Mouse (Mus musculus): ENCODE results near the gene Mafk. TPM values are rescaled to one million over a fixed set of nuclear protein-coding genes. Genes with fewer than 3 reads are reported as not detected.
"Not testable (repeated sequence)": the region's sequence is repeated elsewhere in the genome, so short reads cannot be mapped to it uniquely, and the experiment has no call there.

Gene Mafk
- 10 to 100 TPM; 13.6 to 17.2 TPM for polyA plus RNA-seq (2017; shearing (Covaris generic))

DNA sequence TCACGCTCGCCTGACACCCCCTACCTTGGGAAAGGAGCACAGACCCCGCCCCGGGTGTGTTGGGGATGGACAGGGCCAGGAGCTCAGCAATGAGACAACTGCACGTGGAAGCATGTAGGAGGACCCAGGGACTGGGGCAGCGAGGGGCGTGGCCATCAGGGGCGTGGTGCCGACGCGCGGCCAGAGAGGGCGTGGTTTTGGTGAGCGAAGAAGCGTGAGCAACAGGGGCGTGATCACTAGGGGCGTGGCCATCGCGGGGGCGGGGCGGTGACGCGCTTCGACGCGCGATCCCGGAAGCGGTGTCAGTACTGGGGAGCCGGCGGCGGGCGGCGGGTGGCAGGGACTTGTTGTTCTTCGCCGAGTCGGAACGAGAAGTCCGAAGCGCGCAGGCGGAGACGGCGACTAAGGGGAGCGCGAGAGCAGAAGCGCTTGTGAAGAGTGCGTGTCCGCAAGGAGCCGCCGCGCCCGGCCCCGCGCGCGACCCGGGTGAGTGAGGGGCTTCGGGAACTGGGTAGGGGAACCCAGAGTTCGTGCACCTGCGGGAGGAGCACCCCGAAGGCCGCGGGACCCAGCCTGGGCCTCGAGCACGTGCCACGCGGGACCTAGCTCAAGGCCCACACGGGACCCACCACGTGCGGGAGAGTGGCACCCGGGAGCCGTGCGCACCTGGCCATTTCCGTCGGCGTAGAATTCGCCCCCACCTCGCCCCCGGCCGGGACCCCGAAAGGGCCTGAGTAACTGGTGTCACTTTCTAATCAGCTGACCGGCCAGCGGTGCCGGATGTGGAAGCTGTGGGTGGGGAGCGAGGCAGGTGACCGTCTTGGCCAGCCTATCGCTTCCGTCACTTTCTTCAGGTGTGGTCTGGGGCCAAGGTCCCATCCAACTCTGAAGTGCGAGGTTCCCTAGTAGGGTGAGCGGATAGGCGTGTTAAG lies at the start of gene Mafk:
Gene Mafk, plus strand, starts transcription at position 287 of the 932 bp plus-strand sequence.
- peak; percentile 85 for ATAC-seq

DNA sequence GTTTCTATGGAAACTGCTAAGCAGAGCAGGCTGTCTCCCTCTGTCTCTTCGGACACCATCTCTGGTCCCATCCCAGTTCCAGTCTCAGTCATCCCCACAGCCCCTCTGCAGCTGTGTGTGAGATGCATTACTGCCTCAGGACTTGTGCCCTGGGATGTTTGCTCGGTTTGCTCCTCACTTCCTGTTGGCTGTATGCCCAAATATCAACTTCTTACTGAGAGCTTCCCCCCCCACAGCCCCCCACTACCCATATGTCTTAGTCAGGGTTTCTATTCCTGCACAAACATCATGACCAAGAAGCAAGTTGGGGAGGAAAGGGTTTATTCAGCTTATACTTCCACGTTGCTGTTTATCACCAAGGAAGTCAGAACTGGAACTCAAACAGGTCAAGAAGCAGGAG lies 48.7 kb upstream of the Mafk start:
- not testable (repeated sequence) for ATAC-seq

DNA sequence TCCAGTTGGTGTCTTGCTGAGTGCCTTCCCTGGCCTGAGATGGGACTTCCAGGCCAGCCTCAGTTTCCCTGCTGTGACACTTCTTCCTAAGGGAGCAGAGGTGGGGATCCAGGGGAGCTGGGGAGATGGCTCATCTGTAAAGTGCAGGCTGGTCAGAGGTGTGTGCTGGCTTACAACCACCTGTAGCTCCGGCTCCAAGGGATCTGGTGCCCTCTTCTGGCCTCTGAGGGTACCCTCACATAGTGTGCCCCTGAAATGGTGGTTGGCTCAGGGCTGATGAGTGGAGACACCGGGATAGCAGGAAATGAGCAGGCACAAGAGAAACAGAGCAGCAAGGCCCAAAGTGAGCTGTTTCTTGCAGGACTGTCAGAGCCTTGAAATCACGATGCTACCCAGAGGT lies 45.5 kb upstream of the Mafk start:
- ATAC-seq: peak; percentile 61

DNA sequence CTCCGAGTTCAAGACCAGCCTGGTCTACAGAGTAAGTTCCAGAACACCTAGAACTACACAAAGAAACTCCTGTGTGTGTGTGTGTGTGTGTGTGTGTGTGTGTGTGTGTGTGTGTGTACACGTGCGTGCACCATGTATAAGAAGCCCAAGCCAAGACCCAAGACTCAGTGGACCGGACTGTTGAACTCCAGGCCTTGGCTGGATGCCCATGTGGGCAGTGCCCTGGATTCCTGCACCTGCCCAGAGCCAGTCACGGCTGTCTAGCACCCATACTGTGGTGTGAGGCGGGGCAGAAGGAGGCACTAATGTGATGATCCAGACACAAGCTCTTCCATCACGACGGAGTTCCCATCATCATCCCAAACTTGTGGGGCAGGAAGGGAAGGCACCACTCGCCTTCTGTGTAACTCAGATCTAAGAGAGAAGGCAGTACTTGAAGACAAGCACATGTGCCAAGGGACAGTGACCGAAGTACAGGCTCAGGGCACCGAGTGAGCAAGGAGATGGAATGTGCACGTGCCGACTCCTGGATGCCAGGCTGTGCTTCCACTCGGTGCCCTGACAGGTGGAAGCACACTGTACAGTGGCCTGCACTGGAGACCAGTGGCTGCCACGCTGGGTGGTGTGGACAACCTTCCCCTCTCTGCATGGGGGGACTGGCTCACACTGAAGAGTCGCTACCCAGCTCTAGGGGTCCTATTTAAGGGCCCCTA lies 41.7 kb upstream of the Mafk start:
- no peak for ATAC-seq

DNA sequence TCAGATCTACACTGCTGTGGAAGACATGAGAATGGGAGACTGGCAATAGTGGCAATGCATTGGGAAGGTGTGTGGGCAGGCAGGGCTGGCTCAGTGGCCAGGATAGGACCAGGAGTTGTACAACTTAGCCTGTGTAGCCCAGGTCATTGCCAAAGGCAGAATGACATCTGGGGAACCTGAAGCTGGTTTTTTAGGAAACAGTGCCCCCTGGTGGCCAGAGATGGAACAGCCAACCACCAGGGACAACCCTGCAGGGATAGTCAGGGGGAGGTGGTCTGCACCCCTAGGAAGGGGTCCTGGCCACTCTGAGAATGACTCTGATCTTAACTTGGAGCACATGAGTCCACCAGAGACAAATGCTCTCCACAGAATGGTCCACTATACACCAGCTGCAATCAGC lies 40.8 kb upstream of the Mafk start:
- ATAC-seq: no peak

DNA sequence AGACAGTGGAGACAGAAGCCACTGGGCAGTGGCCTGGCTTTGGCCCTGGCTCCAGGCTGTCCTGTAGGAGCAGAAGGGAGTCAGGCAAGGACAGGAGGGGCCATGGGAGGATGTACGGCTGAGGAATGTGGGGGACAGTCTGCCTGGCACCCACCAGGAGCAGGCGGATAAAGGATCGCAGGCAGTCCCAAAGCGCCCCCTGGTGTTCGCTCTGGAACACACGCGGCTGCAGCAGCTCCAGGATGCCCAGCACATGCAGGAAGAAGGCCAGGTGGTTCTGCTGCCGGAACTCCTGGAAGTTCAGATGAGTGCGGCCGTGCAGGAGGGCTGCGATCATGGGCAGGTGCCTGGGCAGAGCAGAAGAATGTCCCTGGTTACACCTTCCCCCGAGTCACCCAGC lies 36.6 kb upstream of the Mafk start:
- no peak for ATAC-seq

DNA sequence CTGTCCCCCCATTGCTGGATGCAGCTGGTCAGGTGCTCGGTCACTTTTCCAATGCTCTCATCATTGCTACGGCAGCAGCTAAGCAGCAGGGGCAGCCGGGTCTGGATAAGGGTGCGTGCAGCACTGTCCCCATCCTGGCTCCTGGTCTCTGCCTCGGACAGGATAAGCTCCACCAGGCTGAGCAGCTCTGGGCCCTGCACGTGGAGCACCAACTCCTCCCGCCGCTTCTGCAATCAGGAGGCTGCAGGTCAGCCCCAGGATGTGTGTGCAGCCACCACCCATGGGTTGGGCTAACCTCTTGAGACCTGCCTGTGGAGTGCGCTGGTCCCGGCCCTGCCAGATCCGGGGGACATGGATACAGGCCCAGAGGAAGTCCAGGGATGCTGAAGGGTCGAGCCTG lies 35.2 kb upstream of the Mafk start:
- ATAC-seq: no peak

DNA sequence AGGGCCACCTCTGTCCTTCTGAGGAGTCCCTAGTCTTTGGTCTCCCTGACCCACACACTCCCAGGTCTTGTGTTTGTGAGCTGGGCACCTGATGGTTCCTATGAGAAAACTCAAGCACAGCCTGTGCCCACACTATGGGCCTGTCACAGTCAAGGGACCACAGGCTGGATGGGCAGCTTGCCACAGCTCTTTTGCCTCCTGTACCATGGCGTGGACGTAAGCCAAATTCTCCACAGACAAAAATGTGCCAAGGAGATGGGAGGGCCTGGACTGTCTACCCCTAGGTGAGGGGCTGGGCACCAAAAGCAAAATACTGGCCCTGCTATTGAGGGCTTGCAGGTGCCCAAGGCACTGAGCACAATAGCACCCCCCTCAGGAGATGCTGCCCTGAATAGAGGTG lies 34.7 kb upstream of the Mafk start:
- no peak for ATAC-seq

DNA sequence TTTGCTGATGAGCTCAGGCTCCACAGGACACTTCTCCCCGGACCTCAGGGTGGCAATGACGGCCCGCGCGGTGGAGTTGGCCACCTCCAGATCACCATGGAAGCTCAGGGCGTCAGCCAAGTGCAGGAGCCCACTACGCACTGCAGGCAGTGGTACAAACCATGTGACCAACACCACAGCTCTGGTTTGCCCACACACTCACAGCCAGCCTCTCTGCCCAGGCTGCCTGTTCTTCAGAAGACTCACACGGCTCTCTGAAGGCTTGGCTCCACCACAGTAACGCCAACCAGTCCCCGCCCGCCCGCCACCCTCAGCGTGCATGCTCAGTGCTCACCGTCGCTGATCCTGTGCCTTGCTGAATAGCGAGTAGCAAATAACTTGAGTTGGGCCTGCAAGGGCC lies 33.2 kb upstream of the Mafk start:
- no peak for ATAC-seq

DNA sequence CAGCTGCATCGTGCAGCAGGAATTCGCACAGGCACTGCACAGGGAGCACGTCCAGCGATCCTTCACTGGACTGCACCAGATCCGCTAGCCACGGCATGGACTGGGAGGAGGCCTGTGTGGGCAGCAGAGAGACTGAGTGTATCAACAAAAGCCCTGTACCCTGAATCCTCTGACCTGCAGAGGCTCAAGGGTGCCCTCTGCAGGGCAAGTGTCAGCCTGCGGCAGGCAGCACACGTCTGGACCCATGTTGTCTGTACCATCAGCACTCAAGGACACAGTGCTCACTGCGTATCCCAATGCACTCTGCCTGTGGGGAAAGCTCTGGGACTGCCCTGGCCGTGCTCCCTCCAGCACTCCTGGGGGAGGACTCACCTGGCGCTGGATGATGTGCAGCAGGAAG lies 27.0 kb upstream of the Mafk start:
- ATAC-seq: no peak

DNA sequence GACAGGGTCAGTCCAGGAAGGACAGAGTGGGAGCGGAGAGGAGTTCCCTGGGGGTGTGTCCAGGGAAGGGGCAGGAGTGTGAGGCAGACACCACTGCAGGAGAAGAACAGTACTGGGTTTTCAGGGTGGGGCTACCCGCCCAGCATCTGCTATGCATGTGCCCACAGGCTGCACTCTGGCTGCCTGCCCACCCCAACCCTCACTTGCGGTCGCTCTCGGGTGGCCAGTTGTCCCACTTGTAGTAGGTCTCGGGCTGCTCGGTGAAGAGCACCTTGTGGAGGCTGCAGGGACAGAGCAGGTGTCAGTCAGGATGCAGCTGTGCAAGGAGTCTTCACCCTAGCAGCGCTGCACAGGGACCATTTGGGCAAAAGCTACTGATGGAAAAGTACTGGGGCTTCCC lies 23.1 kb upstream of the Mafk start:
- no peak for ATAC-seq

DNA sequence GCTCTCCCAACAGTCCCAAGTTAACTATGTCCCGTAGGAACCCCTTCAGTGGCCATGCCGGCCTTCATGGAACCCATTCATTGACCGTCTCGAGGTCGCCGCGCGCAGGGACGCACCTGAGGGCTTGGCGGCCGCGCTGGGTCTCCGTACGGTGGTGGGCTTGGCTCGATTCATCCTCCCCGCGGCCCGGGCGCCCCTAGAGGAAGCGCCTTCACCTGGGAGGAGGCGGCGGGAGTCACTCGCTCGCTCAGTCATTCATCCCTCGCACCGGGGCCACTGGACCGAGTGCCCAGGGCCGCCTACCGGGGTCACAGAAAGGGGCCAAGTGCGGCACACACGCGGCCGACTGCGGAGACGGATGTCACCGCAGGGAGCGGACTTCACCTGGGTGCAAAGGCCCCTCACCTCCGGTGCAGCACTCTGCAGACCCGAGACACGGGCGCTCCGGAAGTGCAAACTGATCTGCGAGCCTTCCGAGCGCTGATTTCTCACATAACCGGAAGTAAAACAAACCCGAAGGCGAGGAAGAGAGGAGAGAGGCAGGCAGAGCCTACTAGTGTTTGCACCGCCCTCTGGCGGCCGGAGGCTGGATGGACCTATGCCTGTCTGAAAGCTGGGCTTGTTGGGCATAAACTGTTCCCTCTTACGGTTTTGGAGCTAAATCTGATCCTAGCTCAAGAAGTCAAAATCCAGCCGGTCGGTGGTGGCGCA lies 15.9 kb upstream of the Mafk start, which contains the start of gene Ints1:
Gene Ints1, minus strand, starts transcription at position 459 of the 711 bp plus-strand sequence.
- peak; percentile 100 for ATAC-seq

DNA sequence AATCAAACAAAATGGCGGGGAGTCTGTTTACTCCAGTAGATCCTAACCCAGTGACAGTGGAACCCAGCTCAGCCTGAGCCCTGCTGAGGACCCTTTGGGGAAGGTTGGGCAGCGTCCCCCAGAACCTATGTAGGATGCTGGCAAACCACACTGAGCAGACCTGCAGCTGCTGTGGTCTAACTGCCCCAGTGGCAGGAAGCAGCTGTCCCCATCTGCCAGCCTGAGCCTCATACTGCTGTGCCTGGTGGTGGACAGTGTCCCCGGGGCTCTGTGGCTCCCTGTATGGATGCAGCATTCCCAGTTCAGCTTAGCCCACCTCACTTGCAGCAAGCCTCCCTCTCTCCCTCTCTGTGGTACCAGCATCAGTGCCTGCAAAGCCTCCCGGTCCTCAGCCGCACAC lies 14.3 kb upstream of the Mafk start:
- ATAC-seq: no peak

DNA sequence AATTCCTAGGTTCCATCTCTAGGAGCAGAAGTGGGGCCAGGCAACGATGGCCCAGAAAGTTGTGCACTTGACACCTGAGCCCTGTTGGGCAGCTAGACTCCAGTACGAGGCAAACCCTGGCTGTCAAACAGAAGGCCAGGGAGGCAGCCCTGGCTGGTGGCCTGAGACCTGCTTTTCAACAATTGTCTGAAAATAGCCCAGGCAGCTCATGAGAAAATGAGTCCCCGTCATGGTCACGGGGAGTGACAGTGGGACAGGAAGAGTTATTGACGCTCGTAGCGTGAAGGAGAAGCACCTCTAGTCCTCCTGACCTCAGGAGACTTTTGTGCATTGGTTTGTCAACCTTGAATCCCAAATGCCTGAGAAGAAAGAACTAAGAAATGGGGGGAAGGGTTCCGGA lies 9.9 kb upstream of the Mafk start:
- ATAC-seq: no peak

DNA sequence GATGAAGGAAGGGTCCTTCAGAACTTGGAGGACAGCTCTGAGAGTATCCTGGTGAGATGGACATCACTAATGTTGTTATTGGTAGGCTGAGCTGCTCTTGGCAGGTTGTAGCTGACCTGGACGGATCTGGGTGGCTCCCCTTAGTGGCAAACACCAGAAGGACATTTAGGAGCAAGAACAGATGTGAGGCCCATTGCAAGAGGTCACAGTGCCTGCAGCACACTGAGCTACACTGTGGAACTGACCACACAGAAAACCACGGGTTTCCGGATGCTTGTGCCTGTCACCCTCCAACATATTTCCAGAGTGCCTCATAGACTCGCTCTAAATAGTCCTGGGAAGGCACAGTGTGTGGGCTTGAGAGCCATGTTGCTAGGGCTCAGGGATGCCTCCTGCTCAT lies 1.8 kb upstream of the Mafk start:
- ATAC-seq: no peak

DNA sequence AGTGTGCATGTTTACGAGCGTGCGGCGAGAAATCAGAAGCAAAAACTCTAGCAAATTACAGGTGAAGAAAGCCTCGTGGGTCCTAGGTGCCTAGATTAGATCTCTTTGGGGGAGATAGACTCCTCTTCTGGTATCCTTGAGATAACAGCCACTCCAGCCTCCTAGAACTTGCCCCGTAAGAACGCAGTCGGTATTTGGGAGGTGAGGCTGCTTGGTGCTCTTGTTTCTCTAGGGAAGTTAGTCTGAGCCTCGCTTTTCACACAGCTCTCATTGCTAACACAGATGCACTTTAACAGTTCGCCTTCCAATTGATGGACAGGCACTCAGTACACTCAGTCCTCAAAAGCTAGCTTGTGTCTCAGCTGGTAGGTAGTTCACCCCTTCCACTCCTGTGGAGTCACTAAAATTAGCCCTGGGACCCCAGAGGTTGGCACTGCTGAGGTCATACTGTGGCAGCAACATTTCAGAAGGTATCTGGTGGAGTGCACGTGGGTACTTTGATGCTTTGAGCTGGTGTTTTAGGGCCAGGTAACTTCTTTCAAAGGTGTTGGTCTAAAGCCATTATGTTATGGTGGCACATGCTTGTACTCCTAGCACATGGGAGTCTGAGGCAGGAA lies 954 bp downstream of the Mafk start:
- peak; percentile 5 for ATAC-seq

DNA sequence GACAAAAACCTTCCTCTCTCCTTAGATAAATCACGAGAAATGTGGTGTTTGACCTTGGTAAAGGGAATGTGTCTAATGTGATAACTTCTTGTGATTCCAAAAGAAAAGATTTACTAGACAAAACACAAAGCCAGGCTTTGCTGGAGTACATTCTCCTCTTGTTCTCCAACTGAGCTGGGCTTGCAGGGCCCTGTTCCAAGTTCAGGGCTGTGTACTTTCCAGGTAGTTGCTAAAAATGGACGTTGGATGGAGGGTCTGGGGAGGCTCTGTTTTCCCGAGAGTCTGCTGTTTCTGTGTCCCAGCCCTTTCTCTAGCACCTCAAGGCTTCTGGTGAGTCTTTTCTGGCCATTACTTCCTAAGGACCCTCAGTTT lies 1.6 kb downstream of the Mafk start:
- ATAC-seq: no peak

DNA sequence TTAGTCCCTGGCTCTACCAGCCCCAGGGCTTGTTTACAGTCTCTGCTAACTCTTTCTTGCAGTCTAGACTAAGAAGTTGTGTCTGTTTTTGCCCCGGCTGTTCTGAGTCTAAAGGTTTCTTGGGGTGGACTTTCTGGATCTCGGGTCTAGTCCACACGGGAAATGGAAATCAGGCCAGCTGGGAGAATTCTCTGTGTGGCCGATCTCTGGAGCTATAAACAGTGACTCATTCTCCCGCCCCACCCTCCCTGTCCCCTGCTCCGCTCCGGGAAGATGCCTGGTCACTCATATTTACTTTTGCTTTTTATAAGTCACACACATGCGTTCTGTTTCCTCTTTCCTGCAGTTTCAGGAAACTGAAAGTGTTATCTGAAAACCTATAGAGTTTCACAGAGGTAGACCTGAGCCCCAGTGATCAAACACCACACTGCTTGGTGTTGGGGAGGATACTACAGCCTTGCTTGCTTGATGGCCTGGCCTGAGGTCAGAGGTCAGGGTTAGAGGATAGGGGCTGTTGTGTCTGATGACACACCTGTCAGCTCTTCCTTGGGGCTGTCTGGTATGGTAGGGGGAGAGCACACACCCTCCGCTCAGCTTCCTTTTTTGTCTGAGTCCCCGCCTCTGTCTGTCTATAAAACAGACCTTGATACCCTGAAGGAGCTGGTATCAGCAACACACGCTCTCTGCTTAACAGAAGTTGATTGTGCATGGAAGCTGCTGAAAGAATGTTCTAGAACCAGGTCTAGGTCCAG lies 2.2 kb downstream of the Mafk start:
- no peak for ATAC-seq

DNA sequence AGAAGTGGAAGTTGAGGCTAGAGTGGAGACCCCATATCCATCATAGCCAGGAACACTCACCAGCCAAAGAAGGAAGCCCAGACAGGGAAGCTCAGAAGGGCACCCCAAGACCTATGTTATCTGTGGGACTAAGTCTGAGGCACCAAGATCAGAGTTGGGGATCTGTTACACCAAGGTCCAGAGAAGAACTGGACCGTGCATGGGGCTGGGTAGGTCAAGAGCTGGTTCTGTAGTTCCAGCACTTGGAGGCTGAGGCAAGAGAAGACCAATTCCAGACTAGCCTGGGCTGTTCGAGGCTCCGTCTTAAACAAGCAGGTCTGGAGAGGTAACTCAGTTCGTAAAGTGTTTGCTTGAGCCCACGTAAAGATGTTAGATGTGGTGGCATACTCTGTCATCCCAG lies 2.8 kb downstream of the Mafk start:
- no peak for ATAC-seq

DNA sequence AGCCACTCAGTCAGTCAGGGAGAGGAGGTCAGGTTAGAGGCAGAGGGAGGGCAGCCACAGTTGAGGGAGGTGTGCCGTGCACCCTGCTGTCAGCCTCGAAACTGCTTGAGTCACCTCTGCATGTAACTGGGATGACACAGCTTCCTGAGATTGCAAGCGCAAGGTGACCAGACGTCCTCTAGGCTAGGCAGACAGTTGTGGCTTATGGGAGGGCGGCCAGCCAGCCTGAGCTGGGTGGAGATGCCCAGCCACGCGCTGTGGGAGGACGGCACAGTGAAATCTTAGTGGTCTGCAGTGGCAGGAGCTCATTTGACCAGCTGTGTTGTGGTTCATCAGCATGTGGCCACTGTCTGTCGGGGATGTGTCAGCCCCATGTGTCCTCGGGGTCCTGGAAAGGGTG lies 3.6 kb downstream of the Mafk start:
- ATAC-seq: no peak

DNA sequence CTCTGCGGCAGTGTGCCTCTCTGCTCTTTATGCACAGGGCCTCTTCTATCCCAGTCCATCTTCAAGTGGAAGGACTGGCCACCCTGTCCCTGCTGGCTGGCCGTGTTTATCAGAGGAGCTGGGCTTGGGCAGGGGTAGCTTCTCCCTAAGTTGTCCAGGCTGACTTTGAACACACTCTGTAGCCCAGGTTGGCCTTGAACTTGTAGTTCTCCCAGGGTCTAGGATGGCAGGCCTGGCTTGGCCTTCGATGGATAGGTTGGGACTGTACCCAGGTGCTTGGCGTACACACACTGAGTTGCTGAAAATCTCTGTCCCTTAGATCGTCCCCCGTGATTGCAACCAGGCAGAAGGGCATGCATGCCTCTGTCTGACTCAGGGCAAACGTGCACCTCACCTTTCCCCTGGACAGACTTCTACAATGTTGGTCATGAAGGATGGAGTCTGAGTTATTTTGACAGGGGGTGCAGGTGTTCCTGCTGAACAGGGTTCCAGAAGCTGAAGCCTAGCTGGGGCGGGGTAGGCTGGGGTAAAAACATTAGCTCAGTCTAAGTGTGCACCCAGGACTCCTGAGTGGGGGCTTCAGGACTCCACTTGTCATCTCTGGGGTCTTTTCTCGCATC lies 4.8 kb downstream of the Mafk start:
- ATAC-seq: no peak

DNA sequence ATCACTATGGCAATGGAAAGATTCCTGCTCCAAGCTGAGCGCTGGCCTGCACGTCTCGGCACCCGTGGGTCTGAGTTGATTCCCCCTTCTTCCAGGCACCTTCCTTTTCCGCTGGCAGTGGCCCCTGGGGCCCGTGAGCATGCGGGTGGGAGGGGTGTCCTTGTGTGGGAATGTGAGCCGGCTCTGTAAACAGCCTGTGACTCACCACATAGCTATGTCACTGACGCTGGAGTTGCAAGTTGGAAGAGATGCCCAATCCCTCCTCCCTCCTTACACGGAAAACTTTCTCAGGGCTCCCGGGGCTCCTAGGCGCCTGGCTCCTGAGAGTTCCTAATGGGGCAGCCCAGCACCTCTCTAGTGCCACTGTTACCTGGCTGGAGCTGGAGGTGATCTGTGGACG lies 5.6 kb downstream of the Mafk start:
- no peak for ATAC-seq
